Mouse (Mus musculus) liver, adult 10 weeks (tissue): ENCODE measurements around the gene Samd9l. TPM values are rescaled to one million over a fixed set of nuclear protein-coding genes. Genes with fewer than 3 reads are reported as not detected.

Experiments used
- polyA plus RNA-seq: library from polyadenylated mRNA; stranded (reverse); fragments of 350-450 nt; fragmentation: Illumina TruSeq; extraction: RNeasy Lipid Tissue Mini Kit (QIAGEN cat#74804); gene quantifications from one replicate; pipeline ENCODE4 v1.2.3, GENCODE M21; 2014; ENCODE audit warnings: low read depth, low replicate concordance

The Samd9l gene
- polyA plus RNA-seq: 35.5 TPM

GRCm38 (mm10) chr6:3399340-3400068 lies at the start of gene Samd9l:
Gene Samd9l, minus strand, starts transcription at chr6:3399572.

Other genes with a start within 250 kb of the Samd9l start
- 0.32 TPM for gene Hepacam2, start 98.7 kb upstream of the Samd9l start, polyA plus RNA-seq
- gene Vps50, start 98.8 kb upstream of the Samd9l start, polyA plus RNA-seq: 22.1 TPM